Mouse (Mus musculus) lung, postnatal 0 days (tissue): ENCODE results near the gene Rag1.

Source experiments
- CTCF ChIP-seq: IDR thresholded peaks from 2 replicates; pipeline ENCODE4 v1.5.1; 2016; ENCODE audit warnings: antibody characterized with exemption, mild to moderate bottlenecking
- EP300 ChIP-seq: IDR thresholded peaks from 2 replicates; pipeline ENCODE4 v1.6.1; 2016; ENCODE audit warnings: antibody characterized with exemption, mild to moderate bottlenecking, control low read depth

DNA sequence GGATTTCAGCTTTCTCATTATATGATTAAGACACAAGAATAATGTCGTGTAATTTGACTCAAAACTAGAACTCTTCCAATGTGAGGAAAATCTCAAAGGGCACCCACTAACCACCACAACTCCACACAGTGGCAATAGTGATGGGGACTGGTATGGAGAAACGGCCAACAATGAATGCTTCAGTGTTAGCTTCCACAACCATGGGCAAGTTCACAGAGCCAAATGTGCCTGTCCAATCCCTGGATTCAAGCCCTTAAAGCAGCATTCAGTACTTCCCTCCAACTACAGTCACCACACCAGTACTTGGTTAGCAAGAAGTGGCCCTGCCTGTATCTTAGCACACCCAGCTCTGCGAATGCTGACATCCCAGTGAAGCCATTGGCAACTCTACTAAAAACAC, 38.4 kb downstream of the Rag1 start:
- no peak for TF ChIP-seq CTCF
- no peak for TF ChIP-seq EP300
